Mouse (Mus musculus) liver, embryonic 14.5 days (tissue): ENCODE data around the gene Chn2. TPM values are rescaled to one million over a fixed set of nuclear protein-coding genes. Genes with fewer than 3 reads are reported as not detected.

Experiments used
- ATAC-seq: fragments of 200-750 bp; cut with Nextera tagmentation; 2 replicates; pipeline ENCODE4 v1.8.0; 2017; ENCODE audit warnings: moderate number of reproducible peaks, mild to moderate bottlenecking, moderate library complexity; ENCODE audit not compliant: insufficient read depth
- DNase-seq, 3 experiments: peaks; one replicate each; pipeline ENCODE4 v3.0.0-alpha.2; 2012 to 2013; ENCODE audit warnings: low read depth in 3 of 3, low spot score in 3 of 3
- H3K27ac ChIP-seq: fragments of 300-500 bp; sonication (generic); 2 replicates; pipeline ENCODE4 v1.5.1; 2014; ENCODE audit warnings: moderate library complexity, mild to moderate bottlenecking, control low read depth, inconsistent platforms
- H3K27me3 ChIP-seq: fragments of 300-500 bp; sonication (generic); 2 replicates; pipeline ENCODE4 v1.6.1; 2014; ENCODE audit warnings: mild to moderate bottlenecking, low read length, moderate library complexity; ENCODE audit not compliant: control insufficient read depth, insufficient read depth
- H3K36me3 ChIP-seq: fragments of 300-500 bp; sonication (generic); replicated peaks from 2 replicates; pipeline ENCODE4 v1.6.1; 2014; ENCODE audit warnings: low read depth; ENCODE audit not compliant: control insufficient read depth, insufficient read depth
- H3K4me1 ChIP-seq, 2 experiments: fragments of 200-500 bp in 1 of 2; fragments of 300-500 bp in 1 of 2; sonication (generic) in 1 of 2; replicated peaks; 2 replicates each; pipeline ENCODE4 v1.6.1; 2012 to 2014; ENCODE audit warnings: antibody characterized with exemption in 1 of 2, inconsistent platforms in 1 of 2, low read length in 1 of 2; ENCODE audit not compliant: control insufficient read depth in 2 of 2, insufficient read depth in 2 of 2
- H3K4me2 ChIP-seq: fragments of 300-500 bp; sonication (generic); 2 replicates; pipeline ENCODE4 v1.6.1; 2014; ENCODE audit warnings: low read depth, mild to moderate bottlenecking, control low read depth, moderate library complexity
- H3K4me3 ChIP-seq, 2 experiments: fragments of 200-500 bp in 1 of 2; fragments of 300-500 bp in 1 of 2; sonication (generic) in 1 of 2; 2 replicates each; pipeline ENCODE4 v1.5.1; 2012 to 2014; ENCODE audit warnings: low read depth in 2 of 2, low read length in 2 of 2, mild to moderate bottlenecking in 2 of 2, control low read depth in 1 of 2, inconsistent platforms in 1 of 2, moderate library complexity in 1 of 2; ENCODE audit not compliant: insufficient read depth in 1 of 2
- H3K9ac ChIP-seq: fragments of 300-500 bp; sonication (generic); replicated peaks from 2 replicates; pipeline ENCODE4 v1.6.1; 2014; ENCODE audit warnings: mild to moderate bottlenecking, control low read depth, moderate library complexity
- H3K9me3 ChIP-seq: fragments of 300-500 bp; sonication (generic); 2 replicates; pipeline ENCODE4 v1.6.1; 2016; ENCODE audit warnings: low read length, mixed read lengths; ENCODE audit not compliant: control insufficient read depth
- CTCF ChIP-seq: IDR thresholded peaks from 2 replicates; pipeline ENCODE4 v1.5.1; 2016; ENCODE audit warnings: antibody characterized with exemption, low read depth, control low read depth
- EP300 ChIP-seq: IDR thresholded peaks from 2 replicates; pipeline ENCODE4 v1.6.1; 2016; ENCODE audit warnings: antibody characterized with exemption, low read depth
- WGBS: fragments of 180-500 bp; shearing (Covaris S2); extraction: QIAGEN DNeasy Blood & Tissue Kit; methylation state at CpG from one replicate; pipeline ENCODE4 v1.1.7; 2014; ENCODE audit not compliant: insufficient replicate concordance; 5-methylcytosine and 5-hydroxymethylcytosine counted together
- polyA plus RNA-seq, 2 experiments: library from polyadenylated mRNA; depleted of rRNA in 1 of 2; stranded (reverse) in 1 of 2; unstranded in 1 of 2; fragments of >200 nt; fragmentation: Nextera tagmentation in 1 of 2; extraction: Ambion mirVana in 1 of 2; gene quantifications; 2 replicates each; pipeline versions ENCODE4 v1.2.1 to v1.2.3; 2012 to 2014

Chn2 gene
- polyA plus RNA-seq, 2 experiments, result 1.7 to 4.3 TPM

DNA sequence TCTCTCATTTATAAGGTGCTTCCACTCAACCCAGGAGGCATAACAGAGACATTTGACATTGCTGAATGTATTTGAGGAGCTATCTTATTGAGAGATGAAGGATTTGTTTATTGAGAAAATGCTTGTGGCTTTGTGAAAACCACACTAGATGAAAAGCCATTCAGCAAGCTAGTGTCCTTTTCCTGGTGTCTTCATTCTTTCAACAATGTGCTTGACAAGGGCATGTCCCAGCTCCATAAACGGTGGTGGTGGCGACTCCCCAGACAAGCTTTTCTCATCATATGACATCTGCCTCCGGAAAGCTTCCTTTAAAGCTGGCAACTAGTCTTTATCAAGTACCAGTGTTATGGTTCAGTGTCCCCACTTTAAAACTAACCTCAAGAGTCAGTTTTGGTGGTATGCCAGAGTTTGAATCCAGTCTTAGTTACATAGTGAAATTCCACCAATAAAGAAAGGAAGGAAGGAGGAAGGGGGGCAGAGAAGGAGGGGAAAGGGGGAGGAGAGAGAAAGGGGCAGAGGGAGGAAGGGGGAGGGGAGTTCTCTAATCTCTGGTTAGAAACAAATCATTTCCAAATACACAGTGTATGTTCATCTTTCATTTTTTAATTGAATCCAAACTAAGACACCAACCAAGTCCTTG lies 286.0 kb downstream of the Chn2 start, which contains the start of gene Prr15:
Gene Prr15 (plus strand): TSS at position 590 of the 640 bp plus-strand sequence.
- peaks cover 16% of the 10 kb centered on the region for H3K27me3 ChIP-seq

DNA sequence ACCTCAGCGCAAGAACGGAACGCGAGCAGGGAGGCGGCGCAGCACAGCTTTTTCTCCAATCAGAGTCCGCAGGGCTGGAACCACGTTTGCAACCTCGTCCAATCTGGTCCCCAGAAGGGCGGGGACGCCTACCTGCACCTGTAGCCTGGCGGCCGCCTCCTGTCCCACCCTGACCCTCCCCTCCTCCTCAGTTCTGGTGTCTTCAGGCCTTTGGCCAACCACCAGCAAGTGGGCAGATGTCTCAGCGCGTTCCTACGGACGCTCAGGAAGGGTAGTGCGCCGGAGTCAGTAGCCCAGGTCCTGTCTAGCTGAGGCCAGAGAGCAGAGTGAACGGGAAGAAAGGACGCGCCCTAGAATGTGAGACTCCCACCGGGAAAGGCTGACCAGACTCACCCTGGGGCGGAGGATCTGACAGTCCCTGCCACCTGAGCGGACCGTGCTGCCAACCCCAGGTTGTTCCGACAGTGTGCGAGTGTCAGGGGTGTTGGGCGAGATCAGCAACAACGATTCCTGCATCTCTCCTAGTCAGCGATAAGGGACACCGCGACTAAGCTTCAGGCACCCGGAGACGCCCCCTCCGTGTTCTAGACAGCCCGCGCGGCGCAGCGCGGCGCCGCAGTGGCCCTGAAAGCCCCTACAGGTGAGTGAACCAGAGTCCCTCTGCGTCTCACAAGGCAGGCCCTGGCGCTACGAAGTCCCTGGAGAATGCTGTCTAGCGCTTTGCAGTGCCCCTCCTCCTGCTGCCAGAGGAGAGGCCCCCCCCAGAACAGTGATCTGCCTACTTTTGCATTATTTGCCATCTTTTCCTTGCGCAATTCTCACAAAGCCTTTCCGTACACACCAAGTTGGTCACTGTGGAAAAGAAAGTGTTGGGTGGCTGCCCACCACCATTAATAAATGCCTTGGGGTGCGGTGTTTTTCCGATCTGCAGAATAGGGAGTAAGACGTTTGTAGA lies 287.6 kb downstream of the Chn2 start:
- H3K9ac ChIP-seq, result no peak overlapping the region
- ATAC-seq, result peak; percentile 45; the same call in 1 of the 2 replicates
- TF ChIP-seq CTCF (no peak), EP300 (no peak)
- no peaks in the 10 kb centered on the region for H3K36me3 ChIP-seq
- 1% methylated on average over 53 of the region's 53 CpGs for WGBS
- H3K9me3 ChIP-seq, result no peaks in the 10 kb centered on the region
- no peak overlapping the region for H3K27ac ChIP-seq
- peaks cover 16% of the 10 kb centered on the region for H3K27me3 ChIP-seq
- peak in 1 of 3 experiments; percentile 11 for DNase-seq
- H3K4me2 ChIP-seq, result peak overlapping the region; percentile 62
- H3K4me1 ChIP-seq, result no peaks in the 10 kb centered on the region; a peak in 1 of 4 replicates
- peak overlapping the region; percentile 44 to 47 for H3K4me3 ChIP-seq

More for the DNA sequence above, 286.0 kb downstream of the Chn2 start, which contains the start of gene Prr15:
- DNase-seq (no peak), ATAC-seq (no peak)
- Histone ChIP-seq H3K9me3 (no peaks in the 10 kb centered on the region), H3K36me3 (no peaks in the 10 kb centered on the region), H3K4me3 (peak within 1 kb of the TSS; percentile 44 to 47), H3K27ac (no peak within 1 kb of the TSS), H3K4me1 (no peaks in the 10 kb centered on the region; a peak in 1 of 4 replicates), H3K9ac (no peak within 1 kb of the TSS), H3K4me2 (peak within 1 kb of the TSS; percentile 62)
- 32% methylated on average over 3 of the region's 3 CpGs for WGBS
- TF ChIP-seq CTCF, result no peak
- TF ChIP-seq EP300, result no peak

DNA sequence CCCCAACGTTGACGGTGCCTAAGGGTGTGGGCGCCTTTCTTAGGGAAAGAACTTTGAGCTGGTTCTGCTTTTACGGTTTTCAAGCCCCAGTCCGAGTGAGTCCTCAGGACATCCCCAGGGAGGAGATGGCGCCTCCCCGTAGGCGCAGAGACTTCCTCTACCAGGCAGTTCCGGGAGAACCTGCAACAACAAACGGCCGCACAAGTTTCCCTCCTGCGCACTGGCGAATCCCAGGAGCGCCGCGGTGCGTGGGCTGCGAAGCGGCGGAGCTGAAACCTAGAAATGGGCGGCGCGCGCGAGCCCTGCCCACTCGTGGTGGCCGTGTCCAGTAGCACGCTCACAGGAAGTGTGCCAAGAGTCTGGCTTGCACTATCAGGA lies 288.3 kb downstream of the Chn2 start:
- TF ChIP-seq EP300, result no peak
- no peak for TF ChIP-seq CTCF
- Histone ChIP-seq H3K4me1 (no peaks in the 10 kb centered on the region; a peak in 1 of 4 replicates), H3K4me2 (peak overlapping the region; percentile 62), H3K36me3 (no peaks in the 10 kb centered on the region), H3K9ac (no peak overlapping the region), H3K4me3 (peak overlapping the region; percentile 44 to 47), H3K9me3 (no peaks in the 10 kb centered on the region), H3K27ac (no peak overlapping the region), H3K27me3 (peaks cover 16% of the 10 kb centered on the region)
- DNase-seq, result no peak
- WGBS, result under 1% methylated on average over 28 of the region's 28 CpGs
- no peak for ATAC-seq

DNA sequence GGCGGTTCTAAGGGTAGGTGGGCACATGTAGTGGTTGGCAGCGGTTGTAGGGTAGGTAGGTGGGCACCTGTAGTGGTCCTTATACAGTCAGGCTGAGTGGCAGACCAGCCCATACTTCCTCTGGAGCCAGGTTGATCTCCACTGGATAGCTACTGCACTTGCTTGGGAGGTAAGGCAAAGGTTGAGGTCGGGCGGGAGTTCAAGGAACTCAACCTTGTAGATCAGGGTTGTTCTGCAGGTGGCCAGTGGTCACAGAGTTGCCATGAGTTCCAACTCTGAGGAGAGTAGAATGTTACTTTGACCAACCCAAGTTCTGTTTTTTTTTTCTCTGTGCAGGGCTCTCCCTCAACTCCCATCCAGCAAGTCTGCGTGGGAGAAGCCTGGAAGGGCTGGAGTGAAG lies 289.4 kb downstream of the Chn2 start:
- peaks cover 16% of the 10 kb centered on the region for H3K27me3 ChIP-seq
- no peak for ATAC-seq
- H3K9me3 ChIP-seq, result no peaks in the 10 kb centered on the region
- H3K4me1 ChIP-seq, result no peaks in the 10 kb centered on the region; a peak in 1 of 4 replicates
- no peak for DNase-seq
- 68% methylated on average over 5 of the region's 5 CpGs for WGBS
- no peak for TF ChIP-seq EP300
- TF ChIP-seq CTCF, result no peak
- no peak overlapping the region for H3K4me3 ChIP-seq
- no peak overlapping the region for H3K4me2 ChIP-seq
- H3K27ac ChIP-seq, result no peak overlapping the region
- no peaks in the 10 kb centered on the region for H3K36me3 ChIP-seq
- H3K9ac ChIP-seq, result no peak overlapping the region

DNA sequence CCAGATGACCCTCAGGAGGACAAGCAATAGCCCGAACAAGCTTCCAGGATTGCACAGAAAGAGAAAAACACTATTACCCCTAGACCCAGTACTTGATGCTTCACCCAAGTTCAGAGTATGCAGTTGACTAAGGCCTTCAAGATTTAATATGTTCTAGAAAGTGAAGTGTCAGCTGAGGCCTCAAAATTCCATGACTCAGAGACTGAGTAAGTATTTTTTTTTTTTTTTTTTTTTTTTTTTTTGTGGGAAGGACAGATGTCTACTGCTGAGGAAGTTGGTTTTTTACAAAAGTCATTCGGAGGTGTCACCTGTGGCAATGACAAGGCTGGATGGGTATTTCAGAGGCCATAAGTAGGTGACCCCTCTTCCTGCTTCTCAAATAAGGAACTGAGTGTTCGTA lies 290.2 kb downstream of the Chn2 start:
- TF ChIP-seq EP300 (no peak), CTCF (no peak)
- DNase-seq (no peak), ATAC-seq (no peak)
- no peak overlapping the region for H3K4me2 ChIP-seq
- WGBS, result 44% methylated on average over 3 of the region's 3 CpGs
- no peaks in the 10 kb centered on the region for H3K36me3 ChIP-seq
- H3K4me1 ChIP-seq, result no peaks in the 10 kb centered on the region; a peak in 1 of 4 replicates
- H3K9ac ChIP-seq, result no peak overlapping the region
- H3K27me3 ChIP-seq, result peaks cover 16% of the 10 kb centered on the region
- H3K27ac ChIP-seq, result no peak overlapping the region
- no peaks in the 10 kb centered on the region for H3K9me3 ChIP-seq
- H3K4me3 ChIP-seq, result no peak overlapping the region
